Mouse (Mus musculus) monocyte, adult 5-6 weeks (primary cell): ENCODE measurements around the gene Gm43517. TPM values are rescaled to one million over a fixed set of nuclear protein-coding genes. Genes with fewer than 3 reads are reported as not detected.

Experiments used
- ATAC-seq: fragments of 153-309, 156-312 bp; replicated peaks from 2 replicates; pipeline ENCODE4 v1.8.0; 2017; ENCODE audit warnings: mild to moderate bottlenecking; ENCODE audit not compliant: low TSS enrichment, insufficient number of reproducible peaks, severe bottlenecking, poor library complexity, low FRiP score
- total RNA-seq: library from RNA; stranded (forward); fragments of 200-1000, 200-491, 200-594 nt; gene quantifications from 3 replicates; pipeline ENCODE4 v1.2.3, GENCODE M21; 2017

Gm43517 gene
- not detected in 3 replicates for total RNA-seq

DNA sequence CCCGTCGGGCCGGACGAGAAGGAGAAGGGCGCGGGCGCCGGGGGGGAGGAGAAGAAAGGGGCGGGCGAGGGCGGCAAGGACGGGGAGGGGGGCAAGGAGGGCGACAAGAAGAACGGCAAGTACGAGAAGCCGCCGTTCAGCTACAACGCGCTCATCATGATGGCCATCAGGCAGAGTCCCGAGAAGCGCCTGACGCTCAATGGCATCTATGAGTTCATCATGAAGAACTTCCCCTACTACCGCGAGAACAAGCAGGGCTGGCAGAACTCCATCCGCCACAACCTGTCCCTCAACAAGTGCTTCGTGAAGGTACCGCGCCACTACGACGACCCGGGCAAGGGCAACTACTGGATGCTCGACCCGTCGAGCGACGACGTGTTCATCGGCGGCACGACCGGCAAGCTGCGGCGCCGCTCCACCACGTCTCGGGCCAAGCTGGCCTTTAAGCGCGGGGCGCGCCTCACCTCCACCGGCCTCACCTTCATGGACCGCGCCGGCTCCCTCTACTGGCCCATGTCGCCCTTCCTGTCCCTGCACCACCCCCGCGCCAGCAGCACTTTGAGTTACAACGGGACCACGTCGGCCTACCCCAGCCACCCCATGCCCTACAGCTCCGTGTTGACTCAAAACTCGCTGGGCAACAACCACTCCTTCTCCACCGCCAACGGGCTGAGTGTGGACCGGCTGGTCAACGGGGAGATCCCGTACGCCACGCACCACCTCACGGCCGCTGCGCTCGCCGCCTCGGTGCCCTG, at the start of gene Gm43517:
TSS of gene Gm43517 (plus strand) at position 299 of the 755 bp plus-strand sequence.
- no peak for ATAC-seq

- ATAC-seq: no peak
Measured at GRCm38 (mm10) chr12:49349697-49350096, 35.3 kb upstream of the Gm43517 start.

DNA sequence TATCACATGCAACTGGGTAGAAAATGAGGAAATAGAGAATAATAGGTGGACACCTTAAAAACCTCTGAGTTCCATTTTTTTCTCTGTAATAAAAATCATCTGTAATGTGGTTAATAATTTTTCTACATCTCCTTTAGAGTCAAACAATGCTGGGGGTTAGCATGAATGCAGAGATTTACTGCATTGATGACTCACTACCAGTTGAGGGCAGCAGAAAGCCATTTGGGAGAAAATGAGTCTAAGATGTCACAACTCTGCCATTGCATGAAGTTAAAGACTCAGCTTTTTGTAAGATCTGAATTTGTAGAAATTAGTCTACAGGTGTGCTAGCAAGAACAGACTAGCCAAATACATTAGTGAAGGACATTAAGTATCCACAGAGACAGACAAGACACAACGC, 16.0 kb upstream of the Gm43517 start:
- ATAC-seq: no peak

GRCm38 (mm10) chr12:49372170-49372569, 12.8 kb upstream of the Gm43517 start:
- ATAC-seq: no peak

- ATAC-seq: no peak
Measured at GRCm38 (mm10) chr12:49373176-49373575, 11.8 kb upstream of the Gm43517 start.

GRCm38 (mm10) chr12:49373821-49374605, 11.0 kb upstream of the Gm43517 start:
- ATAC-seq: no peak

DNA sequence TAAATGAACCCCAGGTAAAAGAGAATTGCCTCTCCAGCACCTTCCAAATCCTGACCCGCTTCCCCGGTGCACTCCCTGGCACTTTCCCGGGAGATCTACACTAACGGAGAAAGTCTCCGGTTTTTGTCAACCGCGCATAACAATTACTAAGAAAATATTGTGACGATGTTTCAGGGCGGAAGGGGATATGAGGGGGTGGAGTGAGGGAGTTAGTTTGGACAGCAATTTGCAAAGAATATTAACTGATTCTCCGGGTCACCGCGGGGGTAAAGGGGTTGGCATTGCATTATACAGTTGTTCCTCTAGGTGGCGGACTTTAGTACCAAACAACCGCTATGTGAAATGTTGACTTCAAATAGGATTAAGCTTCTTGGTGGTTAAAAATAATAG, 10.4 kb upstream of the Gm43517 start:
- no peak for ATAC-seq

GRCm38 (mm10) chr12:49375427-49376317, 9.3 kb upstream of the Gm43517 start:
- no peak for ATAC-seq

DNA sequence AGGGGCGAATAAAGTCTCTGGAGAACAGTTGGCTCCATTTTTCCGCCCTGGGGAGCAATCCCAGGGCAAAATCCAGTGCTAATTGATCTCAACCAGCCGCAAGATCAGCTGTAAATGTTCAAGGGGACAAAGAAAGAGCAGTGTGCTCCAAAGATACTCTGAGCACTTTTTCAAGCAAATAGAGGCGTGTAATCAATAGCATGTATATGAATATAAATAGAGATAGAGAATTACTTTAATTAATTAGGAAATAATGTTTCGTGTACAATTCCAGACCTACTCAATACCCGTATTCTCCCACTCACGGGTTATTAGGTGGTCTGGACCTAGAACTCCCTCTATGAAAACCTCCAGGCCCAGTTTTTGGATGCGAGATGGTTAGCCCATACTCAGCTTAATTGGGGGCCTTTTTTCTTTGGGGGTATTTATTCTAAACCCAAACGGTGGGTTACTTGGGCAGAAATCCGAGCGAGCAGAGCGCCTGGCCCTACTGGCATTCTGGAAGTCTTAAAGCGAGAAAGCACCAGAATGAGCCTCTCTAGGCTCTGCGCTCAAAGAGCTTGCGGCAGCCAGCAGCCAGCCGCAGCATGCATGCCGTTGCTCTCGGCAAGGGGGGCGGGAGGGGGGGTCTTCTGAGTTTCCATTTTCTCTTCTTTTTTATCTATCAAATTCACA, 8.5 kb upstream of the Gm43517 start:
- no peak for ATAC-seq

- no peak for ATAC-seq
Measured at GRCm38 (mm10) chr12:49377281-49377970, 7.5 kb upstream of the Gm43517 start.

GRCm38 (mm10) chr12:49378920-49379319, 6.1 kb upstream of the Gm43517 start:
- no peak for ATAC-seq

DNA sequence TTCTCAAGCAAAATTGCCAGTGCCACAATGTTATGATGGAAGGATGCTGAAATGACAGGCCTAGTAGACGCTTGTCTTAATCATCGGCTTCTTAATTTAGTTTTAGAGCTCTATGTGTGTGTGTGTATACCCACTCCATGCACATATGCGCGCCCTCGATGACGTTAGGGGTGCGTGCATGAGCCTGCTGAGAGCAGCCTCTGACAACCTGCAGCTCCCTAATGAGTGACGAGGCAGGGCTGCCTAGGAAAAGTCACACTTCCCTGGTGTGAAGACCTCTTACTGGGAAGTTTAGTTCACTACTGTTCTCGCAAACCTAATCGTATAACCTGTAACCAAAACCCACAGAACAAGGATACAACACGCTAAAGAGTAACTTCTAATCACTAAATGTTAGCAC, 5.5 kb upstream of the Gm43517 start:
- ATAC-seq: no peak

DNA sequence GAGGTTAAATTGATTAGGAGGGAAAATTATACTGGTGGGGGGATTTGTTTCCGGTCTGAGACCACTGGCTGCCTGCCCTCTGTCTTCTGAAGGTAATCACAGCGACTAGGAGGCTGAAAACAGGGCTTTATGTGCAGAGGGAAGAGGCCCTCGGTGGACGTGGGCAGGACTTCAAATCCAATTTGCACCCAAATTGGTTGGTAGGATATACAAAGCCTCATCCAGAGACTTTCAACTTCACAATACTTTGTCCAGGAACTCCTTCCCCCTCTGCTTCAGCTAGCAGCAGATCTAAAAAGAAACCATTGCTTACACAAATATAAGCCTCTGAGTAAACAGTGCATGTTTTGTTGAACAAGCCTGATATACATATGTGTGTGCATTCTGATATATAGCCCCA, 4.5 kb upstream of the Gm43517 start:
- no peak for ATAC-seq

GRCm38 (mm10) chr12:49381031-49381525, 3.9 kb upstream of the Gm43517 start:
- ATAC-seq: no peak

DNA sequence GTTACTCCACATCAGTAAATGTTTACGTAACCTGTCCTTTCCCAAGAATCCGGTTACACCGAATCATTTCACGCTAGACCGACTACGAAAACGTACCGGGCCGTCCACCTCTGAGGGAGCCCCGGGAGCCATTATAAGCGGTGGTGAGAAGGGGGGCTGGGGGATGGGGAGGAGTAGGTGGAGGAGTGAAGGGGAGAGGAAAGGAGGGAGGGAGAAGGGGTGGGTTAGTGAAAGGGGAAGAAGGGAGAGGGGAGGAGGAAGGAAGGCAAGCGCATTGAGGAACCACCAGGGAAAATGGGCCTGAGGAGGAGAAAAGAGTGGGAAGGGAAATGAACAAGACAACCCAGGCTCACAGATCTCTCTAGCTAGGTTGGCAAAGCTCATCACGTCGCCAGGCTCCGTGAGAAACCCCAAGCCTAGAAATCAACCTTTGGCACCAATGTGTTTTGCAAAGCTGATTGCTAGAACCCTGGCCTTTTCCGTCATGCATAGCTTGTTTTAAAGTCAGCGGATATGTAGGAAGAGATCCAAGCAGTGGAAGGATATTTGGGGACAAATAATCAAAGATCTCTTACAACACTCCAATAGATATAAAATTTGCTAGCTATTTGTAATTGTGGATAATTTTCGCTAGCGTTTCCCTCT, 3.1 kb upstream of the Gm43517 start:
- no peak for ATAC-seq

- no peak for ATAC-seq
Measured at GRCm38 (mm10) chr12:49382565-49383520, 2.1 kb upstream of the Gm43517 start, which contains the start of gene Foxg1. Foxg1 (plus strand) TSS chr12:49382660.
